Mouse (Mus musculus): ENCODE measurements around the gene Bglap3. TPM values are rescaled to one million over a fixed set of nuclear protein-coding genes. Genes with fewer than 3 reads are reported as not detected.
A peak's percentile ranks its signal among the peaks of the same experiment; 100 is the strongest.

Gene Bglap3
- total RNA-seq, 2 experiments from 2014 or later, result 0.36 TPM; not detected in 1

DNA sequence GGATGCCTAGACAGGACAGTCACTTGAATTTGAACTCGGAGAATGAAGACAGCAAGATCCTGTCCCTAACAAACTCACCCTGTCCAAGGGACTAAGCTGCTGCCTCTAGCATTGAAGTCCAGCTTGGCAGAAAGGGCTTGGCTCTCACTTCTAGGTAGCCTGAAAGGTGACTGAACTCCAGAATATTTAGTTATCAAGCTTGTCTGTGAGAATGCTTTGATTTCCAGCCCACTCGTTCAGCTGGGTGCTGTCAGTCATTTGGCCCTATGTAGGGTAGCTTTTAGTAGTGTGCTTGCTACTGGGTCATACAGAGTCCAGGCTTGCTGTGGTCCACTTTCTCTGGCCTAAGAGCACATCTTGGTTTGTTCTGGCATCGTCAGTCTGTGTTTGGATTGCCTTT, 33.5 kb downstream of the Bglap3 start:
- no peak for DNase-seq (ENCODE audit: low spot score in 2 of 2)
- intact Hi-C loops (cut with DNase I), result no loop called here

DNA sequence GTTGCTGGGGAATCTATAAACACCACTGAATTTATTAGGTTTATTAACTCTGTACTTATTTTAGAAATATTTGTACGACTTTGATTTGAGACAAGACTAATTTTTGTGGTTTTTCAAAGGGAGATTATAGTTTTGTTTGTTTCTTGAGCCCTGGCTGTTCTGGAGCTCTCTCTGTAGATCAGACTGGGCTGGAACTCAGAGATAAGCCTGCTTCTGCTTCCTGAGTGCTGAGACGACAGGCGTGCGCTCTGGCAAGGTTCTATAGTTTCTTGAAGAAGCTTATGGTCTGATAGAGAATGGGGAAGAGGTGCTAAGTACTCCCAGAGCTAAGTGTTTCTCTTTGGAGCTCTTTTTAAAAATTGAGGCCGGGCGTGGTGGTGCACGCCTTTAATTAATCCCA, 34.2 kb downstream of the Bglap3 start:
- intact Hi-C loops (cut with DNase I), result no loop called here
- no peak for DNase-seq (ENCODE audit: low spot score in 2 of 2)

DNA sequence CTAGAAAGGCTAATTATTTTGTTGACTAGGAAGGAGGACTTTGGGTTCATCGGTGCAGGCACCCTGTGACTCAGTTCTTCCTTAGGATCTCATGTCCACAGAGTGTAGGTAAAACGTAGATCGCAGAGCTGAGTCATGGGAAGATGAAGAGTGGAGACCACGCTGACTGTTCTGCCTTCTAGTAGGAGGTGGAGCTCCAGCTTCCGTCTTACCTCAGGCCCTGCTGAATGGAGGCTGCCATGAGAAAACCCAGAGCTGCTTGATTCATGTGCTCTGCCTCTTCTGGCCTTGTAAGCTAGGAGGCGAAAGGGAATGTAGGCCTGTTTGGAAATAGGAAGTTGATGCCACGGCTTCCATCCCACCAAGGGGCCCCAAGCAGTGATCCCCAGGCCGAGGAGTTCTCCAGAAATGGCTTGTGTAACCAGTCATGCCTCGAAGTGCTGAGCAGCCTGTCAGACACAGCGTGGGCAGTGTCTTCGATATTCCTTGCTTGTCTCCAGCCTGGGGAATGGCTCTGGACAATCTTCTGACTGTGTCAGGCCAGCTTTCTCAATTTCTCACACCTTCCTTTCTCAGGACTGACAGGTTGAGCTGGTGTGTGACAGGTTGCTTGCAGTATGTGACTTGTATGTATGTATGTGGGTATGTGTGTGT, 35.0 kb downstream of the Bglap3 start:
- DNase-seq (ENCODE audit: low spot score in 2 of 2), result peak in 1 of 2 experiments; percentile 34
- intact Hi-C loops (cut with DNase I), result no loop called here

DNA sequence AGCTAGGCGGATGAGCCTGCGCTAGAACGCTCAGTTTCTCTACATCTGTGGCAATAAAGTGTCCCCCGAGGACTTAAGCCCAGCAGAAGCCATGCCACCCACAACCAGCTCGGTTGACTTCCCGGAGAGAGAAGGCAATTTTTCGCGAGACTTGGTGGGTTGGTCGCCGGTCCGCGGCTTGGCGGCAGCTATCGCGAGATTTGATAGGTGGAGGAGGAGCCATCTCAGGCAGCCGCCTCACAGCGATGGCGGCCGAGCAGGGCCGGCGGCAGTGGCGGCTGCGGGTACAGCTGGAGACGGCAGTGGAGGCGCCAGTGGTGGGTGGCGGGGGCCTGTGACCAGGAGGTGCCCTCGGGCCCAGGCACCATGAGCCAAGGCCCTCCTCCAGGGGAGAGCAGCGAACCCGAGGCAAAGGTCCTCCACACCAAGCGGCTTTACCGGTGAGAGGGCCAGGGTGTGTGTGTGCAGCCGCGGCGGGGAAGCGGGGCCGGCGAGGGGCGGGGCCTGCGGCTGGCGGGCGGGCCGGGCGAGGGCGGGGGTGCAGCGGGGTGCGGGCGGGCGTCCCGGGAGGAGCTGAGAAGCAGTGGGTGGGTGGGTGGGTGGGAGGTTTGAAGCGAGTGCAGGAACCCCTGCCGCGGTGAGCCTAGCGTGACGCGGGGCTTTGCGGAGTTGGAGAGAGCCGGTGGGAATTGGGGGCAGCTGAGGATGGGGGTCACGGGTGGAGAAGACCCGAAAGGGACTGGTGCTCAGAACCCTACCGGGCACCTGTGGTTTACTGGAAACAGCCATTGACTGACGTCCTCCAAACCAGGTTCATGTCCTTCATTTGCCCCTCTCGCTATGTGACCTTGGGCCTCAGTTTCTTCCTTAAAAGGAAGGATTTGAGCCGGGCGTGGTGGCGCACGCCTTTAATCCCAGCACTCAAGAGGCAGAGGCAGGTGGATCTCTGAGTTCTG, 36.2 kb downstream of the Bglap3 start, which contains the start of the genes Tmem79 and Smg5:
Gene Tmem79, minus strand, starts transcription at position 91 of the 956 bp plus-strand sequence.
Gene Smg5, plus strand, starts transcription at position 203 of the 956 bp plus-strand sequence.
- intact Hi-C loops (cut with DNase I), result no loop called here
- DNase-seq (ENCODE audit: low spot score in 2 of 2), result peak; percentile 95 to 97

DNA sequence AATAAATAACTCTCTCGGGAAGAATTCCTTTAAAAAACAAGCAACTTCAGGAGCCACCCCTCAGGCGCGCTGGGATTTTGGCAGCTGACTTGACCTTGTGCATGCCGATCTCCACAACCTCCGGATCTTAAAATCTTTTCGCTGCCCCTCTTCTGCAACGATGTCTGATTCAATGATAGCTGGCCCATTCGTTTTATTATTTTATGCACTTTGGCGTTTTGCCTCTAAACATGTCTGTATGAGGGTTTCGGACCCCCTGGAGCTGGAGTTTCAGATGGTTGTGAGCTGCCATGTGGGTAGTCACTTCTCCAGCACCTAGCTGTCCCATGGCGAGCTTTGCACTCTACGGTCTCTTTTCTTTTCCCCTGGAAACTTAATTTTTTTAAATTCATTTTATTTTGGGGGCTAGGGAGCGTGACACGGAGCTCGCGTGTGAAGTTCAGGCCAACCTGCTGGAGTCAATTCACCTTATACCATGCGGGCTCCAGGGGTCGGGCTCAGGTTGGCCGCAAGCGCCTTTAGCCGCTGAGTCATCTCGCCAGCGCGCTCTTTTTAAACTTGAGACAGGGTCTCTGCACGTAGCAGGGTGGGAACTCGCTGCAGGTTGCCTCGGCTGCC, 37.0 kb downstream of the Bglap3 start:
- DNase-seq (ENCODE audit: low spot score in 2 of 2), result no peak
- intact Hi-C loops (cut with DNase I), result no loop called here

DNA sequence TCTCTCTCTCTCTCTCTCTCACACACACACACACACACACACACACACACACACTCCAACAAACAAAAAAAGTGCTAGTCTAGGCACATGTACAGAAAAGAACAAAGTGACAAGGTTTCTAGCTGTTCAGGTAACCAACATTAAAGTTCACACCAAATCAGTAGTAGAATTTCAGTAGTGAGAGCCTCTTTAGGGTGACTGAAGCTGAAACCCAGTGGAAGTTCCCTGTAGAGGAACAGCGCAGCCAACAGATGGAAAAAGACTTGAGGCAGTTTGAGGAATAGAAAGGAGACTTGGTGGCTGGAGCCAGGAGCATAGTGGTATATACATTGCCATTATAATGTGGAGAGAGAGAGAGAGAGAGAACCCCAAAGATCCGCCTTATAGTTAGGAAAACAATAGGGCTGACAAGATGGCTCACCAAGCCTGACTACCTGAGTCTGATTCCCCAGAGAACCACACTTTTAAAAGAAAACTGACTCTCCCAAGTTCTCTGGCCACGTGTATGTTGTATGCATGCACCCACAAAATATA, 37.6 kb downstream of the Bglap3 start:
- intact Hi-C loops (cut with DNase I), result no loop called here
- DNase-seq (ENCODE audit: low spot score in 2 of 2), result no peak

DNA sequence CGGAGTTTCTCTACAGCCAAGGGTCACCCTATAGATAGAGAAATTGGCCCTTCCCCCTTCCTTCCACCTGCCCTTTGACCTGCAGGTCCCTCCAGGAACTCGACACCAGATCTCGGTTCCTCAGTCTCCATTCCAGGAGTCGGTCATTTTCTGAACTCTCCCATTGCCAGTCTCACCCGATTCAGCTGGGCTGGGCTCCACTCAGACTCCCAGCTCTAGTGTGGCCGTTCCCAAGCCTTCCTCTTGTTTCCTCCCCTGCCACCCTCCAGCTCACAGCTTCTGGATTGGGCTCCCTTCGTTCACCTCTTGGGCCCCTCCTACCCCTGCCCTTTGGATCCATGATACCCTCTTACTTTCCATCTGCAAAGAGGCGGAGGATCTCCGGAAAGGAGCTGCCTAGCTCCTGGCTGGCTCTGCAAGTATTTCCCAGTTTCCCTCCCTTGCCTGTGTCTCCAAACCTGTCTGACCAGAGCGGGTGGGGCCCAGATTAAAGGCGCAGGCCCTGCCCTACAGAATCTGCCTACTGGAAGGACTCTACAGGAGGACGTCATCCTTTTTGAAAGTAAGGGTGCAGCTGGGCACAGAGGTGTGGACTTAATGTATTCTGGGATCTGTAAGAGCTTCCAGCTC, 38.4 kb downstream of the Bglap3 start:
- DNase-seq (ENCODE audit: low spot score in 2 of 2), result no peak
- intact Hi-C loops (cut with DNase I), result no loop called here

DNA sequence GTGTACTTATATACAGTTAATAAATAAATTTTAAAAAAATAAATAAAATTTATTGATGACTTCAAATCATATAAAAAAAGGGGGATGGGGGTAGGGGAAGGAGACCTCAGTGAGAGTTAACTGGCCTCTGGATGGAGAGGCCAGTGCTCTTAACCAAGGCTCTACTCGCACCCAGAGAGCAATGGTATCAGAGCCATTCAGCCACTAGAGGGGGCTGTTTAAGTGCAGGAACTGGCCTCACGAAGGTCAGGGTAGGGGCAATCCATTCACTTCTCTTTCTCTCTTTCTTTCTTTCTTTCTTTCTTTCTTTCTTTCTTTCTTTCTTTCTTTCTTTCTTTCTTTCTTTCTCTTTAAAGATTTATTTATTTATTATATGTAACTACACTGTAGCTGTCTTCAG, 41.3 kb downstream of the Bglap3 start:
- intact Hi-C loops (cut with DNase I), result no loop called here
- DNase-seq (ENCODE audit: low spot score in 2 of 2), result no peak

DNA sequence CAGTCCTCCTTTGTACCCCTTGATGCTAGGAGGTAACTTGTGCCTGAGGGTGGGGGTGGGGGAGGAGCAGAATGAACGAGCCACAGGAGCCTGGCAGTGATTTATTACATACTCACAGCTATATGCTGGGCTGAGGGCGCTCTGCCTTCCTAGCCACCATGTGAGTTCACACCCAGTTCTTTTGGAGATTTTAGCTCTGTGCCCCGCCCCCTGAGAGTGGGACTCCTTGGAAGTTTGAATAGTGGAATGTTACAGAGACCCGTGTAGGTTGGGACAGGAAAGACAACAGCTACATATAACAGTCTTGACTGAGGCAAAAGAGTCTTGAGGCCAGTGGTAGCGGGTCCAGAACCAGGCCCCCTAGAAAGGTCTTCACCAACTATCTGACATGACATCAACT, 43.6 kb downstream of the Bglap3 start:
- intact Hi-C loops (cut with DNase I), result no loop called here
- no peak for DNase-seq (ENCODE audit: low spot score in 2 of 2)

DNA sequence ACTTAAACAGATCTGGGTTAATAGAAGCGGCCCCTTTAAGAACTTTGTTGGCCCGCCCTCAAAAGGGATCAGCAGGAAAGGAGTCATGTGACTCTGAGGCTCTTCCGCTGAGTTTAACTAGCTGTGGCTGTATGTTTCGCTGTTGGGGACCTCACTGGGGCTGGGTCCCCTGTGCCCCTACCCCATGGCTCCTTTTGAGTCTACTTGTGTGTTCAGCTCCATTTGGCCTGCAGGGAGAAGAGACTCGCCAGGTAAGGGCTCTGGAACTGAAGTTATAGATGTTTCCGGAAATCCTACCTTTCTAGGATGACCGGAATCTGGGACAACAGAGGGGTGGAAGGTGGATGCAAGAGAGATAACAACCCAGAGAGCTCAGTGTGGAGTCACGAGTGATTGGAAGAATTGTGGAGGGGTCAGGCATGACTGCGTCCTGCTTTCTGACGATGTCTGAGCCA, 47.6 kb downstream of the Bglap3 start, which contains the start of gene Glmp:
Gene Glmp, plus strand, starts transcription at position 73 of the 455 bp plus-strand sequence.
- peak; percentile 54 to 61 for DNase-seq (ENCODE audit: low spot score in 2 of 2)
- intact Hi-C loops (cut with DNase I), result no loop called here

Other genes with a start within 250 kb of the Bglap3 start
- 100 to 1,000 TPM; 196 to 201 TPM for gene Mef2d, start 230.4 kb downstream of the Bglap3 start, total RNA-seq (2021)
- gene Rhbg, start 118.0 kb downstream of the Bglap3 start, total RNA-seq (2021), result under 1 TPM in 1 of 2 experiments, not detected in 1; 0.18 TPM
- under 1 TPM in 1 of 2 experiments, not detected in 1; 0.49 TPM for gene Gm38392, start 85.5 kb downstream of the Bglap3 start, total RNA-seq (2021)
- gene Tsacc, start 75.7 kb downstream of the Bglap3 start, total RNA-seq (2021), result 1 to 10 TPM; 2.6 to 3.9 TPM
- 100 to 1,000 TPM; 163 to 170 TPM for gene Cct3, start 75.6 kb downstream of the Bglap3 start, total RNA-seq (2021)
- gene Glmp, start 47.7 kb downstream of the Bglap3 start, total RNA-seq (2021), result 10 to 100 TPM; 84.4 to 93.6 TPM
- gene Tmem79, start 36.6 kb downstream of the Bglap3 start, total RNA-seq (2021), result under 1 TPM; 0.99 TPM
- 10 to 100 TPM; 69.6 to 72.0 TPM for gene Smg5, start 36.5 kb downstream of the Bglap3 start, total RNA-seq (2021)
- 1 to 10 TPM; 2.5 to 3.3 TPM for gene Paqr6, start 8.2 kb downstream of the Bglap3 start, total RNA-seq (2021)
- 1 to 10 TPM in 1 of 2 experiments, not detected in 1; 1.4 TPM for gene Bglap2, start 6.0 kb upstream of the Bglap3 start, total RNA-seq (2021)
- 1 to 10 TPM; 1.5 to 1.8 TPM for gene Bglap, start 11.7 kb upstream of the Bglap3 start, total RNA-seq (2021)
- gene Pmf1, start 37.6 kb upstream of the Bglap3 start, total RNA-seq (2021), result 1 to 10 TPM; 5.7 to 7.8 TPM
- gene Slc25a44, start 52.4 kb upstream of the Bglap3 start, total RNA-seq (2021), result 10 to 100 TPM; 69.6 to 71.3 TPM
- 10 to 100 TPM; 51.3 to 57.7 TPM for gene Sema4a, start 88.4 kb upstream of the Bglap3 start, total RNA-seq (2021)
- gene Lmna, start 137.2 kb upstream of the Bglap3 start, total RNA-seq (2021), result 10 to 100 TPM; 50.0 to 54.2 TPM
- gene Mex3a, start 159.7 kb upstream of the Bglap3 start, total RNA-seq (2021), result 1 to 10 TPM; 3.3 to 4.2 TPM
- gene Rab25, start 175.6 kb upstream of the Bglap3 start, total RNA-seq (2021), result not detected
- gene Lamtor2, start 180.3 kb upstream of the Bglap3 start, total RNA-seq (2021), result 100 to 1,000 TPM; 108 to 109 TPM
- 10 to 100 TPM; 91.2 to 91.6 TPM for gene Ubqln4, start 181.0 kb upstream of the Bglap3 start, total RNA-seq (2021)
- gene Ssr2, start 203.1 kb upstream of the Bglap3 start, total RNA-seq (2021), result 100 to 1,000 TPM; 114 to 123 TPM
- 100 to 1,000 TPM; 310 to 316 TPM for gene Arhgef2, start 233.2 kb upstream of the Bglap3 start, total RNA-seq (2021)